Mouse (Mus musculus) limb, embryonic 14.5 days (tissue): Measurements from ENCODE around the gene Pvalb. TPM values are rescaled to one million over a fixed set of nuclear protein-coding genes. Genes with fewer than 3 reads are reported as not detected.
A peak's percentile ranks its signal among the peaks of the same experiment; 100 is the strongest.

Experiments used
- ATAC-seq: fragments of 200-750 bp; cut with Nextera tagmentation; 2 replicates; pipeline ENCODE4 v1.8.0; 2017; ENCODE audit warnings: low read depth, moderate number of reproducible peaks, moderate TSS enrichment; ENCODE audit not compliant: low FRiP score
- DNase-seq: peaks from one replicate; pipeline ENCODE4 v3.0.0-alpha.2; 2015; ENCODE audit warnings: low spot score
- H3K27ac ChIP-seq: fragments of 300-500 bp; sonication (generic); replicated peaks from 2 replicates; pipeline ENCODE4 v1.5.1; 2014; ENCODE audit warnings: low read depth, mild to moderate bottlenecking, low read length, moderate library complexity, mixed read lengths
- H3K27me3 ChIP-seq: fragments of 300-500 bp; sonication (generic); 2 replicates; pipeline ENCODE4 v1.6.1; 2014; ENCODE audit warnings: low read length, mixed read lengths; ENCODE audit not compliant: control insufficient read depth, insufficient read depth
- H3K36me3 ChIP-seq: fragments of 300-500 bp; sonication (generic); 2 replicates; pipeline ENCODE4 v1.6.1; 2014; ENCODE audit warnings: mild to moderate bottlenecking, low read length, moderate library complexity, mixed read lengths; ENCODE audit not compliant: control insufficient read depth, insufficient read depth
- H3K4me1 ChIP-seq: fragments of 300-500 bp; sonication (generic); 2 replicates; pipeline ENCODE4 v1.6.1; 2014; ENCODE audit warnings: antibody characterized with exemption, low read length, mixed read lengths; ENCODE audit not compliant: control insufficient read depth, insufficient read depth
- H3K4me2 ChIP-seq: fragments of 300-500 bp; sonication (generic); replicated peaks from 2 replicates; pipeline ENCODE4 v1.6.1; 2014; ENCODE audit warnings: low read depth, mild to moderate bottlenecking, low read length, moderate library complexity; ENCODE audit not compliant: severe bottlenecking
- H3K4me3 ChIP-seq: fragments of 300-500 bp; sonication (generic); replicated peaks from 2 replicates; pipeline ENCODE4 v1.5.1; 2014; ENCODE audit warnings: low read length
- H3K9ac ChIP-seq: fragments of 300-500 bp; sonication (generic); 2 replicates; pipeline ENCODE4 v1.6.1; 2014; ENCODE audit warnings: mild to moderate bottlenecking, low read depth, low read length, moderate library complexity; ENCODE audit not compliant: severe bottlenecking
- H3K9me3 ChIP-seq: fragments of 300-500 bp; sonication (generic); 2 replicates; pipeline ENCODE4 v1.6.1; 2016; ENCODE audit warnings: low read length; ENCODE audit not compliant: control insufficient read depth
- POLR2A ChIP-seq: fragments of 200-500 bp; IDR thresholded peaks from 2 replicates; pipeline ENCODE4 v1.8.0; 2012; ENCODE audit warnings: inconsistent platforms, mild to moderate bottlenecking, moderate library complexity, borderline replicate concordance; ENCODE audit not compliant: insufficient read depth, insufficient read length; ENCODE audit errors: extremely low read depth
- whole genome bisulfite sequencing: fragments of 180-500 bp; shearing (Covaris S2); extraction: QIAGEN DNeasy Blood & Tissue Kit; methylation state at CpG from one replicate; pipeline ENCODE4 v1.1.7; 2014; 5-methylcytosine and 5-hydroxymethylcytosine counted together
- polyA plus RNA-seq, 2 experiments: library from polyadenylated mRNA; depleted of rRNA in 1 of 2; stranded (reverse) in 1 of 2; unstranded in 1 of 2; fragments of >200 nt; fragmentation: Nextera tagmentation in 1 of 2; extraction: Ambion mirVana in 1 of 2; gene quantifications; 2 replicates each; pipeline versions ENCODE4 v1.2.1 to v1.2.3; 2012 to 2014

Gene Pvalb
- polyA plus RNA-seq, 2 experiments, result 0.16 TPM; not detected in 1

DNA sequence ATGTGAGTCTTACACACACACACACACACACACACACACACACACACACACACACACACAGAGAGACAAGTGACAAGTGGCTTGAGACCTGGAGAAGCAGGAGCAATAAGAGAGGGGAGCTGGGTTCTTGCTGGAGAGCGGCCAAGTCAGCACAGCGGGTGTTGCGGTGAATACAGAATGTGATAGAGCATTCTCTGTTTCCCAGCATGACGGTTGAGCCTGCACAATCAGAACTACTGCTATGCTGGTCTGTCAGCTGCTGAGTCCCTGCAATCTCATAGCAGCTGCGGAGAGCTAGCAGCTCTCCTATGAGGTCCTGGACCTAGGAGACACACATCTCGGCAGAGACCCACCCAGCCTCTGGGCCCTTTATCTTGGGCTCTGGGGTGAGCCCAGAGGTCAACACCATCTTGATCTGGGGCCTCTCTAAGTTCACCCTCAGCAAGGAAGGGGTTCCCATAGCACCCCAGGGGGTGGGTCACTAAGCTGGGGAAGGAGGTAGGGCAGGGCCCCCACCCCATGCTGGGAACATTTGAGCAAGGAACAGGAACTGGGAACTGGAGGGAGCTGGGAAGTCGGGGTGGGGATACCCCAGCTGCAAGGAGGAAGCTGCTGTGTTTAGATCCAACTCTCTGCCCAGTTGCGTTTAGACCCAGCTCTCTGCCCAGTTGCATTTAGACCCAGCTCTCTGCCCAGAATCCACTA is 24.3 kb downstream of the Pvalb start:
- Histone ChIP-seq H3K27me3 (0 out of 2 replicates have a peak, but pooled peaks cover 6% of the 10 kb centered on the region), H3K27ac (no peak overlapping the region), H3K4me2 (no peak overlapping the region), H3K4me3 (no peak overlapping the region), H3K9ac (no peak overlapping the region), H3K9me3 (no peaks in the 10 kb centered on the region), H3K36me3 (no peaks in the 10 kb centered on the region), H3K4me1 (no peaks in the 10 kb centered on the region)
- WGBS, result 41% methylated on average over 7 of the region's 8 CpGs
- 0 out of 2 replicates have a peak, but pooled peaks have one; percentile 45 for ATAC-seq
- peak; percentile 54 for DNase-seq
- TF ChIP-seq POLR2A, result no peak

DNA sequence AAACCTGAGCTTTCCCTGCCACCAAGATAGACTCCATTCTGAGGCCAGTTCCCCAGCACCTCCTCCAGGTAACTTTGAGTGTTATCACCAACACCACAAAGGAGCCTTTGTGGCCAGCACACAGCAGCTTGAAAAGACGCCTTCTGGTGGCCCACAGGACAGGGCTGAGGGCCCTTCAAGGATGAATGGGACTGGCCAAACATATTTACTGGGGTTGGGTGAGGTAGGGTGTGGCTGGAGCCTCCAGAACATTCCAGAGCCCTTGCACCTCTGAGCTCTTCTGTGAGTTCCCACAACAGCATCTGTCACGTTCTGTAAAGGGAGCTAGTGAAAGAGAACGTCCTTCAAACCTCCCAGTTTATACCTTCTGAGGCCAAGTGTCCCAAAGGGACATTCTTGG is 26.4 kb downstream of the Pvalb start:
- DNase-seq (no peak), ATAC-seq (no peak)
- H3K36me3 ChIP-seq, result no peaks in the 10 kb centered on the region
- no peak overlapping the region for H3K9ac ChIP-seq
- H3K27me3 ChIP-seq, result 0 out of 2 replicates have a peak, but pooled peaks cover 6% of the 10 kb centered on the region
- no peaks in the 10 kb centered on the region for H3K9me3 ChIP-seq
- no peak overlapping the region for H3K4me3 ChIP-seq
- no peak for TF ChIP-seq POLR2A
- H3K27ac ChIP-seq, result no peak overlapping the region
- H3K4me2 ChIP-seq, result no peak overlapping the region
- 65% methylated on average over 3 of the region's 3 CpGs for whole genome bisulfite sequencing
- no peaks in the 10 kb centered on the region for H3K4me1 ChIP-seq

DNA sequence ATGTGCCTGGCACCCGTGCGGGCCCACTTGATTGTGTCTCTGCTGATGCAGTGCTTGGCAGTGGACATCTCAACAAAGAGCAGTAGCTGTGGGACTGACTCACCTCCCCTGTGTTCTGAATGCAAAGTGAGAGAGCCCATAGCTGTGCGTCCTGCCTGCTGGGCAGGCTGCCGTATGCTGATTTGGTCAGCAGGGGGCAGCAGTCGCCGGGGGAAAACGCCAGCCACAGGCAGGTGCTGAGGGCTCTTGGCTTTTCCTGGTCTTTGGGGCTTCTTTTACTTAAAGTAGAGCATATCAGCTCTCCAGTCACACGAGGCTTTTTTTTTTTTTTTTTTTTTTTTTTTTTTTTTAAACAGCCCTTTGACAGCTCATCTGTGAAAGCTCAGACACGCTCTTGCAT is 27.8 kb downstream of the Pvalb start:
- Histone ChIP-seq H3K4me3 (no peak overlapping the region), H3K9me3 (no peaks in the 10 kb centered on the region), H3K9ac (no peak overlapping the region), H3K27ac (no peak overlapping the region), H3K4me2 (no peak overlapping the region), H3K27me3 (0 out of 2 replicates have a peak, but pooled peaks cover 6% of the 10 kb centered on the region), H3K36me3 (no peaks in the 10 kb centered on the region), H3K4me1 (peaks cover under 1% of the 10 kb centered on the region; the same call in 1 of the 2 replicates)
- ATAC-seq, result no peak
- 8% methylated on average over 8 of the region's 9 CpGs for WGBS
- no peak for TF ChIP-seq POLR2A
- peak; percentile 45 for DNase-seq

DNA sequence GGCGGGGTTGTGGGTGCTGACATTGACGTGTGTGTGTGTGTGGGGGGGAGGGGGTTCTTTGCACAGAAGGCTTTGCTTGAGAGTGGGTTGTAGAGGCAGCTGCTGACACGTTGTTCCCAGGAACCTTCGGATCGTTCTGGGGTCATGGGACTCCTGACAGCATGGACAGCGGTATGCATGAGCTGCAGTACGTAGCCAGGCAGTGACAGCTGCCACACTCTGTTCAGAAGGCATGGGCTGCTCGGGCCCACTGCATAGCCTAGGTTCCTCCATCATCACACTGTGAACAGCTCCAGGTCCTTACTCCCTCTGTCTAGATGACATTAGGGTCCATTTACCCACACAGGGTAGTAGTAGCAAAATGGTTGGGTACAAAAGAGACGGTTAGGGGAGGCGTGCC is 28.9 kb downstream of the Pvalb start:
- Histone ChIP-seq H3K27me3 (no peaks in the 10 kb centered on the region), H3K9ac (no peak overlapping the region), H3K4me2 (no peak overlapping the region), H3K4me1 (peaks cover 12% of the 10 kb centered on the region; the same call in 1 of the 2 replicates), H3K27ac (no peak overlapping the region), H3K4me3 (no peak overlapping the region), H3K36me3 (no peaks in the 10 kb centered on the region), H3K9me3 (no peaks in the 10 kb centered on the region)
- no peak for TF ChIP-seq POLR2A
- DNase-seq, result no peak
- no peak for ATAC-seq
- 60% methylated on average over 10 of the region's 10 CpGs for WGBS

DNA sequence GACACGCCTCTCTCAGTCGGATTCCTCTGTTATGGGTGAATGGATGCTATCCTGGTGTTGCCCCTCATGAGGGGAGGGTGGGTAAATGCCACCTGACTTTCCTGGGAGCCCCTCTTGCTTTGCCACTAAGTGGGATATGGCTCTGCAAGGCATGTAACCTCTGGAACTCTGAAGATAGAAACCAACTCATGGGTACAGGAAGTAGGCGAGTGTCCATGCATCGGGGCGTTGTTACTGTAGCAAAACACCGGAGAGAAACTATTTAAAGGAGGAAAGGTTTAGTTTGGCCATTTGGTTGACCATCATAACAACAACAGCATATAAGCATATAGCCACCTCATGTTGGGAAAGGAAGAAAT is 31.3 kb downstream of the Pvalb start:
- H3K4me2 ChIP-seq, result peak overlapping the region; percentile 60
- no peak for ATAC-seq
- H3K27ac ChIP-seq, result no peak overlapping the region
- H3K9ac ChIP-seq, result peak overlapping the region; percentile 48
- H3K36me3 ChIP-seq, result no peaks in the 10 kb centered on the region
- no peak for DNase-seq
- peaks cover 12% of the 10 kb centered on the region; the same call in 1 of the 2 replicates for H3K4me1 ChIP-seq
- 78% methylated on average over 6 of the region's 6 CpGs for WGBS
- no peak for TF ChIP-seq POLR2A
- H3K27me3 ChIP-seq, result no peaks in the 10 kb centered on the region
- H3K4me3 ChIP-seq, result peak overlapping the region; percentile 70
- H3K9me3 ChIP-seq, result no peaks in the 10 kb centered on the region
